Mouse (Mus musculus) macrophage (primary cell): Measurements from ENCODE around the gene Scn3a. TPM values are rescaled to one million over a fixed set of nuclear protein-coding genes. Genes with fewer than 3 reads are reported as not detected.
"Not testable (repeated sequence)": the region's sequence is repeated elsewhere in the genome, so short reads cannot be mapped to it uniquely, and the experiment has no call there.

Experiments used
- H3K27ac ChIP-seq: fragments of 350-480 bp; formaldehyde crosslinking; 2 replicates; pipeline ENCODE4 v1.9.0; 2021
- H3K36me3 ChIP-seq: fragments of 350-480 bp; formaldehyde crosslinking; 2 replicates; pipeline ENCODE4 v1.9.0; 2021; ENCODE audit errors: inconsistent target
- H3K4me3 ChIP-seq: fragments of 350-480 bp; formaldehyde crosslinking; 2 replicates; pipeline ENCODE4 v1.9.0; 2021; ENCODE audit errors: inconsistent target
- H3K79me2 ChIP-seq: fragments of 350-480 bp; formaldehyde crosslinking; 2 replicates; pipeline ENCODE4 v1.9.0; 2021; ENCODE audit errors: inconsistent target
- WGBS: methylation state at CpG from one replicate; pipeline ENCODE4 v1.1.7; 2026; ENCODE audit warnings: inconsistent platforms; ENCODE audit not compliant: missing documents; 5-methylcytosine and 5-hydroxymethylcytosine counted together
- polyA plus RNA-seq: library from polyadenylated mRNA; stranded (reverse); fragments of 250-400 nt; gene quantifications from 3 replicates; pipeline ENCODE4 v1.2.4, GENCODE M21; 2018; ENCODE audit warnings: inconsistent platforms

Gene Scn3a
- polyA plus RNA-seq, 1 experiment from 2014 or later: not detected

GRCm38 (mm10) chr2:65542906-65543592 is 24.4 kb downstream of the Scn3a start:
- 96% methylated on average over 10 of the region's 10 CpGs for WGBS
- H3K27ac ChIP-seq: no peak overlapping the region

GRCm38 (mm10) chr2:65541781-65542180 is 25.6 kb downstream of the Scn3a start:
- H3K27ac ChIP-seq: no peak overlapping the region
- H3K36me3 ChIP-seq: no peaks in the 10 kb centered on the region
- H3K79me2 ChIP-seq: no peaks in the 10 kb centered on the region
- H3K4me3 ChIP-seq: no peak overlapping the region
- 77% methylated on average over 1 of the region's 1 CpGs for WGBS

More at GRCm38 (mm10) chr2:65542906-65543592, 24.4 kb downstream of the Scn3a start:
- no peaks in the 10 kb centered on the region for H3K36me3 ChIP-seq
- H3K79me2 ChIP-seq: no peaks in the 10 kb centered on the region
- no peak overlapping the region for H3K4me3 ChIP-seq

- no peaks in the 10 kb centered on the region for H3K36me3 ChIP-seq
- 83% methylated on average over 5 of the region's 5 CpGs for WGBS
- no peaks in the 10 kb centered on the region for H3K79me2 ChIP-seq
- H3K4me3 ChIP-seq: no peak overlapping the region
- no peak overlapping the region for H3K27ac ChIP-seq
Measured at GRCm38 (mm10) chr2:65538436-65538835, 29.0 kb downstream of the Scn3a start.

GRCm38 (mm10) chr2:65532127-65532854 is 35.1 kb downstream of the Scn3a start:
- WGBS: 94% methylated on average over 10 of the region's 10 CpGs
- H3K36me3 ChIP-seq: no peaks in the 10 kb centered on the region
- H3K27ac ChIP-seq: no peak overlapping the region
- H3K79me2 ChIP-seq: no peaks in the 10 kb centered on the region
- no peak overlapping the region for H3K4me3 ChIP-seq

GRCm38 (mm10) chr2:65529148-65529547 is 38.3 kb downstream of the Scn3a start:
- Histone ChIP-seq H3K4me3 (no peak overlapping the region), H3K36me3 (no peaks in the 10 kb centered on the region), H3K79me2 (no peaks in the 10 kb centered on the region), H3K27ac (no peak overlapping the region)
- 12% methylated on average over 5 of the region's 5 CpGs for WGBS

- Histone ChIP-seq H3K36me3 (no peaks in the 10 kb centered on the region), H3K4me3 (no peak overlapping the region), H3K27ac (no peak overlapping the region), H3K79me2 (no peaks in the 10 kb centered on the region)
- 31% methylated on average over 6 of the region's 6 CpGs for WGBS
Measured at GRCm38 (mm10) chr2:65516703-65517102, 50.7 kb downstream of the Scn3a start.

- H3K36me3 ChIP-seq: no peaks in the 10 kb centered on the region
- no peaks in the 10 kb centered on the region for H3K79me2 ChIP-seq
- H3K4me3 ChIP-seq: no peak overlapping the region
- H3K27ac ChIP-seq: no peak overlapping the region
- WGBS: 84% methylated on average over 12 of the region's 12 CpGs
Measured at GRCm38 (mm10) chr2:65508217-65508616, 59.2 kb downstream of the Scn3a start.

GRCm38 (mm10) chr2:65490450-65490849 is 77.0 kb downstream of the Scn3a start:
- Histone ChIP-seq H3K4me3 (no peak overlapping the region), H3K27ac (no peak overlapping the region), H3K36me3 (no peaks in the 10 kb centered on the region), H3K79me2 (no peaks in the 10 kb centered on the region)
- WGBS: 87% methylated on average over 9 of the region's 9 CpGs

GRCm38 (mm10) chr2:65483434-65483833 is 84.0 kb downstream of the Scn3a start:
- no peak overlapping the region for H3K27ac ChIP-seq
- H3K36me3 ChIP-seq: no peaks in the 10 kb centered on the region
- H3K79me2 ChIP-seq: no peaks in the 10 kb centered on the region
- no peak overlapping the region for H3K4me3 ChIP-seq
- WGBS: 35% methylated on average over 3 of the region's 3 CpGs

- H3K4me3 ChIP-seq: no peak overlapping the region
- 38% methylated on average over 4 of the region's 4 CpGs for WGBS
- no peaks in the 10 kb centered on the region for H3K79me2 ChIP-seq
- H3K27ac ChIP-seq: no peak overlapping the region
- no peaks in the 10 kb centered on the region for H3K36me3 ChIP-seq
Measured at GRCm38 (mm10) chr2:65481007-65481672, 86.3 kb downstream of the Scn3a start.

- H3K27ac ChIP-seq: no peak overlapping the region
Measured at GRCm38 (mm10) chr2:65471311-65471882, 96.0 kb downstream of the Scn3a start.

GRCm38 (mm10) chr2:65465694-65466093 is 101.7 kb downstream of the Scn3a start:
- Histone ChIP-seq H3K4me3 (no peak overlapping the region), H3K27ac (no peak overlapping the region), H3K36me3 (no peaks in the 10 kb centered on the region), H3K79me2 (no peaks in the 10 kb centered on the region)
- WGBS: 98% methylated on average over 5 of the region's 5 CpGs

More at GRCm38 (mm10) chr2:65471311-65471882, 96.0 kb downstream of the Scn3a start:
- 83% methylated on average over 11 of the region's 11 CpGs for WGBS
- no peaks in the 10 kb centered on the region for H3K36me3 ChIP-seq
- H3K79me2 ChIP-seq: no peaks in the 10 kb centered on the region
- H3K4me3 ChIP-seq: no peak overlapping the region

GRCm38 (mm10) chr2:65453763-65454162 is 113.7 kb downstream of the Scn3a start:
- H3K79me2 ChIP-seq: no peaks in the 10 kb centered on the region
- 95% methylated on average over 6 of the region's 6 CpGs for WGBS
- H3K27ac ChIP-seq: no peak overlapping the region
- H3K36me3 ChIP-seq: no peaks in the 10 kb centered on the region
- no peak overlapping the region for H3K4me3 ChIP-seq

GRCm38 (mm10) chr2:65451401-65452078 is 115.9 kb downstream of the Scn3a start:
- 76% methylated on average over 11 of the region's 14 CpGs for WGBS
- not testable (repeated sequence) for H3K27ac ChIP-seq, H3K79me2 ChIP-seq, H3K36me3 ChIP-seq, H3K4me3 ChIP-seq
